Mouse (Mus musculus): Measurements from ENCODE around the gene Crb2.
A peak's percentile ranks its signal among the peaks of the same experiment; 100 is the strongest.

Crb2 gene

GRCm38 (mm10) chr2:37802610-37803212 is 26.7 kb downstream of the Crb2 start:
- peak; percentile 76 to 79 for DNase-seq

- peak; percentile 50 to 67 for DNase-seq
Measured at GRCm38 (mm10) chr2:37811682-37812081, 35.6 kb downstream of the Crb2 start.

DNA sequence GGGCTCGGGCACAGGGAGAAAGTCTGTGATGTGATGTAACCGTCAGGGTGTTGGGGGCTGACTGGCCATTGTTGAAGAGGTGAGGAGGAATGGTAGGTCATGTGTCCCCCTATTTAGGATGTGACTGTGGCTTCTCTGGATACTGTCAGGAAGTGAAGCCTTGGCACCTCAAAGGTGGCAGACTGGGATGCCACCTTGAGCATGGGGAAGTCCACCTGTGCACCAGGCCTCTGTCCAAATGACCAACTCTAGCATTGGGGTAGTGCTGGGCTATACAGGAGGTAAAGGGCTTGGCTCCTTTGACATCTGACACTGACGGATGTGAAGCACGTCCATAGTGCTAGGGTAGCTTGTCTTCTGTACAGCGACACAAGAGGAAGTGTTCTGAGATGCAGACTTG is 36.4 kb downstream of the Crb2 start:
- DNase-seq, result peak; percentile 68

GRCm38 (mm10) chr2:37814820-37815361 is 38.8 kb downstream of the Crb2 start:
- no peak for DNase-seq

DNA sequence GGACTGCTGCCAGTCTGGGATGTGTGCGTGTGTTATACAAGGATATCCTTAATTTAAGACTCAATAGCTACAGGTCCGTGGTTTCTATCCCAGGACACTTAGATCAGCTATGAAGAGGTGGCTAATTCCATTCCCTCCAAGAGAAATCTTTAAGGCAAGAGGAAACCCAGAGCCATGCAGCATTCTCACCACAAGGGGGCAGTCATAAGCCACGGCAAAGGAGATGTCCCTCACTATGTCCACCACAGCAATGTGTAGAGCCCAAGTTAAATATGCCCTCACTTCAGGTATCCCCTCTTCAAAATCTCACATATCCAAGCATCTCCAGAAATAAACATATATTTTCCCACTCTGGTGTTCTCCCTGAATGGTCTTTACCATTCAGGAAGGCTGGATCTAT is 39.6 kb downstream of the Crb2 start:
- DNase-seq, result peak; percentile 80 to 82

GRCm38 (mm10) chr2:37818761-37819525 is 42.9 kb downstream of the Crb2 start:
- no peak for DNase-seq

DNA sequence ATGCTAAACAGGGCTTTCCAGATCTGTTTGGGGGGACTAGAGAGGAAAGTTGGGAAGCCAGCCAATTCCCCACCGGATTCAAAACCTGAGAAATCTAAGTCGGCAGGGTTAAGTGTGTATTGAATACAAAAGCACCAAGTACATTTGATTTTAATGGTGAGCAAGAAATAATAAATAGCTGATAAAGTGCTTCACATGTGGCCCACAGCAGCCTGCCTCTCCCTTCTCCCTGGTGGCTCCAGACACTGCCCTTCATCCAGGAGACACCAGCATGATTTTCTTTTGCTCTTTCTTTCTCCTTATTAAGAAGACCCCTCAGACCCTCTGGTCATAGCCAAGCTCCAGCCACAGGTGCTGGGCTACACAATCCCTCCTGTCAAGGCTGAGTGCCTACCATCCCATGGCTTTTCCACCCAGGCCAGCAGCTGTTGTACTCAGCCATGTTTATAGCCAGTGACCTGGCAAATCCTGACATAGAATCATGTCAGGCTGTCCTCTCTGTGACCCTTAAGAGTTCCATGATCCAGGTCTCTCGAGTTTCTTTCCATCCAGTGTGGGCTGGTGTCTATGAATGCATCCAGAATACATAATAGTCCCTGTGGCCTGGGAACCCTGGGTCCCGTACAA is 43.6 kb downstream of the Crb2 start:
- DNase-seq, result no peak

GRCm38 (mm10) chr2:37822122-37822521 is 46.1 kb downstream of the Crb2 start:
- DNase-seq, result no peak

GRCm38 (mm10) chr2:37823826-37824225 is 47.8 kb downstream of the Crb2 start:
- peak in 1 of 2 experiments; percentile 24 for DNase-seq

GRCm38 (mm10) chr2:37829758-37830275 is 53.8 kb downstream of the Crb2 start:
- DNase-seq, result no peak

GRCm38 (mm10) chr2:37832253-37832652 is 56.2 kb downstream of the Crb2 start:
- no peak for DNase-seq

DNA sequence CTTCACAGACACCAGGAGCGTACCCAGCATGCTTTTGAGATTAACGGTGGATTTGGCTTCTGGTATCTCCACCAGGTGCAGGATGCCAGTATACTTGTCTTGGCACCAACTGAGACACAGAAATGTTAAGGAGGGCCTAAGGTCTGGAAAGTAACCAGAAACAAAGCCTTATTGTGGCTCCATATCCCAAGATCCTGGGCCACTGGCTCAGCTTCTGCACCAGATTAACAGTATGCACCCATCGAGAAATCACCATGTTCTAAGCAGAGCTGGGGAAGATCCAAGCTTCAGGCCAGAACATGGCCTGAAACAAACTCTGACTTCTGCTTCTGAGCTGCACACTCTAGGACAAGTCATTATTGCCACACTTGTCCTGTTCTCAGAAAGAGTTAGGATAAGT is 60.9 kb downstream of the Crb2 start:
- DNase-seq, result no peak

DNA sequence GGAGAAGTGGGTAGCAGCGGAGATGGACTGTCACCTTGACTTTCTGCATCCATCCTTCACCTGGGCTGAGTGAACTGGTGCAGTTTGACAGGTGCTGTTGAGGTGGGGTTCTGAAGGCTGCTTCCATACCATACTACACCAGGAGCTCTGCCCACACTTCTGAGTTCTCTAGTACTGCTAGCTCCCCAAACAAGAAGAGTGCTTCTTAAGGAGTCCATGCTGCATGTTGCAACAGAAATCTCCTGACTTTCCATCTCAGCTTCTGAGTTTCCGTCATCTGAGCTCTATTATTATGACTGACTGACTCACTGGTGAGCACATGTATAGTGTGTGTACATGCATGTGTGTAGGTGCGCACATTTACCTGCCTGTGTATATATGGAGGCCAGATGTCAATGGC is 61.5 kb downstream of the Crb2 start:
- no peak for DNase-seq

DNA sequence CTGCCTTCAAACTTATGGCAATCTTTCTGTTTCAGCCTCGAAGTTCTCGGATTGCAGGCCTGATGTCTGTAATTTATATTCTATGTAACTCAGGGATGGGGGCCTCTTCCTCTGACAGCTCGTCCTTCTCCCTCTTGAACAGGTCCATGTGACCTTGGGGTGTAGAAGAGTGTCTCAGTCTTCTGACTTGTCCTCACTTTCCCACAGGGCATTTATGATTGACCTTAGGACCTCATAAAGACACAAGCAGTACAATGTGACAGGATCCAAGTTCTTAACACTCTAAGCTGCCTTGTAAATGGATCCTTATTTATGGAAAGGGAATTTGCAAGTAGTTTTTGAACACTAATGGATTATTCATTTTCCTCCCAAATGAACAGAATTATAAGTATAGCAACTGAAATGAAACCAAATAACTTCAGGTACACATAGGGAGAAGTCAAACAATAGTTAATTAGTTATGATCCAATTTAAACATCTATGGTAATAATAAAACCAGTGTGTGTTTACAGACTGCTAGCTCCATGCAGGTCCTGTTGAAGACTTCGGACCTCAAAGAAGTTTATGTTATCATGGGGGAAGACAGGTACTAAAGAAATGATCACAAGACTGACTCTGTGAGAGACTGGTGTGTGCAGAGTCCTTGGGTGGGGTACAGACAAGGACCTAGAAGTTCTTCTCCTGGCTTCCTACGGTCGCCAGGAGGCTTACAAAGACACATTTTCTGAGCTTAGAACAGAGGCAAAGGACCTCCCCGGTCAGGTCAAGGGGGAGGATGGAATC is 62.3 kb downstream of the Crb2 start:
- no peak for DNase-seq

DNA sequence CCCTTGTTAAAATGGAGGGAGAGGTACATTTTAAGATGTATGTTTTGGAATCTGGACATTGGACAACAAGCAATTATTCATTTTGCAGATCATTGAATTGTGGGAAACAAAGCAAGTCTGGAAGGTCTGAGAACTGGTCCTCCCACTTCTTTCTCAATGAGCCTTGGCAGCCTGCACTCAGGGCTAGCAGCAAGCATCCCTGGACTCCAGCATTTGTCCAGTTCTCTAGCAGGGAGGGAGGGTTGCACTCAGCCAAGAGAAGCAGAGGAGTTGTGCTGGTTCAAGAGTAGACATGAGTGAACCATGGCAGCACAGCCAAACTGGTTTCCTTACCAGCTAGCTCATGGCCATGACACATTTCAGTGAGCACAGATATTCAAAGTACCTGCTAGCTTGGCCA is 63.9 kb downstream of the Crb2 start:
- DNase-seq, result no peak

GRCm38 (mm10) chr2:37842151-37842569 is 66.1 kb downstream of the Crb2 start:
- DNase-seq, result no peak

DNA sequence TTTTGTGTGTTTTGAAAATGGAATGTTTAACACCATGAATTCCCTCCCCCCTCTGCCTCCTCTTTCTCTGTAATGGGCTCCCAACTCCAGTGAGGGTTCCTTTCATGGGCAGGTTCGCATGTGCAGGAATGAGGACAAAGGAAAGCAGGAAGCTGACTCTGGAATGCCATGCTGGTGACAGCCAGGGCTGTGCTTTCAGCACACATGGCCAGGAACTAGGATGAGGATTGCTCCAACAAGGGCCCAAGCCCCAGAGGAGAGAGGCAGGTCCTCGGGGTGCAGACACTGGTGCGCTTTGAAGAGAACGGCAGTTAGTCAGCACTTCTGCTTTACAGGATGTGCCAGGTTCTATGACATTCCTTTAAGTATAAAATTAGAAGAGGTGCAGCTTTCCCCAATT is 66.7 kb downstream of the Crb2 start:
- DNase-seq, result no peak
